Mouse (Mus musculus): Measurements from ENCODE around the gene Usp47.

DNA sequence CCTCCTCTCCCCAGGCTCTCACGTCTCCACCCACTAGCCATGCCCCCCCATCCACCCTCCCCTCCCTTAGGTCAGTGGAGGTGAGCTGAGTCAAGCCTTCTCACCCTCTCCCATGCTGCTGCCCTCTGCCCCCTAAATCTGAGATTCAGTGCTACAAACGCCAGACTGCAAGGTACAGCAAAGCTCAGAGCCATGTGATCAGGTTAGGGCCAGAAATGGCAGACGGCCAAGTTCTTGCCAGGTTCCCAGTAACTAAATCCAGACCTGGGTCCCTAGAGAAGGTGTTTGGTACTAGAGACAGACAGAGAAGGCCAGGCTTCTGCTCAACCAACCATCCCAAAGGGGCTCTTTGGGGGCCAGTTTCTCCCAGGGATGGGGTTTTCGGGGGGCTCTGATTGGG lies 105.5 kb downstream of the Usp47 start:
- TF ChIP-seq GATA1 (IDR thresholded peaks at IDR 0.05; ENCODE audit: low read length) = no peak
- TF ChIP-seq TAL1 (IDR thresholded peaks at IDR 0.05; ENCODE audit: low read length) = no peak

All from erythroblast, embryonic 14.5 days (primary cell).